ENCODE assay signal across 17 mouse cellular contexts in the genomic region with DNA sequence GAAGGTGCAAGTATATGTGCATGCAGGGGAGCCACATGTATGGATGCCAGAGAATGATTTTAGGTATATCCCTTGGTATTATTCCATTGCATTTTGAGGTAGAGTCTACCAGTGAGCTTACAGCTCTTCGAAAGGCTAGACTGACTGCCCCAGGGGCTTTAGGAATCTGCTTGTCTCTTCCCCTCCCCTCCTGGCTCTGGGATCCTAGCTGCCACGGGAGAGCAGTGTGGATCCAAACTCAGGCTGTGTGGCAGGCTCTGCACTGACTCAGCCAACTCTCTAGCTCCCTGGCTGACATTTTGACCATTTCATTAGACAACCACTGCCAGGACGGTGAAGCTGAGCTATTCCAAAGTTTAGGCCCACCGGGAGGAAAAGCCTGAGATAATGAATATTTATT. TPM values are rescaled to one million over a fixed set of nuclear protein-coding genes. Genes with fewer than 3 reads are reported as not detected.
DNase-seq lines count a peak whose midpoint lies in the region; TF ChIP-seq lines count a peak whose summit lies in the region.
"Had no signal": no experiment of that assay in that cellular context is flagged by ENCODE, and none has a peak within 500 bp of the region (broad histone marks: within the 10 kb centered on the region; RNA-seq: fewer than 3 reads in every experiment).

No protein-coding gene starts in this region.

- 67% methylated on average over 4 of the region's 4 CpGs for WGBS in heart, embryonic 10.5 days
- WGBS in kidney, adult 2 months = 39% methylated on average over 4 of the region's 4 CpGs

- TF ChIP-seq CTCF in kidney, adult 2 months (conservative IDR thresholded peaks at IDR 0.05; ENCODE audit: insufficient read depth, insufficient read length, low read depth, low read length) = no peak

- no peak overlapping the region for H3K4me3 ChIP-seq in heart, embryonic 10.5 days
- no peak overlapping the region for H3K4me3 ChIP-seq in kidney, adult 2 months (ENCODE audit: insufficient read depth, low read depth, low read length)
- H3K4me3 ChIP-seq: embryonic facial prominence, embryonic 15.5 days; forebrain, embryonic 15.5 days; heart, embryonic 15.5 days had no signal

- H3K36me3 ChIP-seq in heart, embryonic 10.5 days = no peaks in the 10 kb centered on the region
- H3K36me3 ChIP-seq in kidney, adult 2 months (ENCODE audit: control insufficient read depth, insufficient read depth, low read length) = no peaks in the 10 kb centered on the region
- H3K36me3 ChIP-seq: embryonic facial prominence, embryonic 15.5 days; forebrain, embryonic 15.5 days; heart, embryonic 15.5 days had no signal

- no peak for DNase-seq in heart, embryonic 10.5 days (ENCODE audit: low spot score)
- DNase-seq in heart, postnatal 4 days = no peak
- no peak for DNase-seq in kidney, adult 2 months
- no peak for DNase-seq in kidney, postnatal 14 days
- DNase-seq in 3T3-L1 (ENCODE audit: low read depth, low spot score) = peak; percentile 78
- DNase-seq in adipocyte (ENCODE audit: low spot score) = peak; percentile 55
- no peak for DNase-seq in left cerebral cortex, adult 11 months (ENCODE audit: low spot score)
- DNase-seq in adrenal gland, adult (ENCODE audit: inconsistent age in 2 of 2, low spot score in 1 of 2) = no peak
- DNase-seq: adrenal gland, postnatal 14 days; cerebellum, adult 2 months; cerebellum, postnatal 14 days; embryo, embryonic 11 days; gastrocnemius, postnatal 10 days had no signal

- no peaks in the 10 kb centered on the region for H3K9me3 ChIP-seq in heart, embryonic 10.5 days
- H3K9me3 ChIP-seq: embryonic facial prominence, embryonic 15.5 days; forebrain, embryonic 15.5 days; heart, embryonic 15.5 days had no signal

- H3K4me1 ChIP-seq in heart, embryonic 10.5 days = 0 out of 2 replicates have a peak, but pooled peaks cover 6% of the 10 kb centered on the region
- peaks cover 26% of the 10 kb centered on the region for H3K4me1 ChIP-seq in kidney, adult 2 months (ENCODE audit: control insufficient read depth, insufficient read depth, low read length)
- H3K4me1 ChIP-seq: embryonic facial prominence, embryonic 15.5 days; forebrain, embryonic 15.5 days had no signal

- no peaks in the 10 kb centered on the region for H3K27me3 ChIP-seq in heart, embryonic 10.5 days (ENCODE audit: insufficient read depth, poor library complexity, severe bottlenecking)
- no peaks in the 10 kb centered on the region for H3K27me3 ChIP-seq in kidney, adult 2 months (replicated peaks; ENCODE audit: control insufficient read depth, insufficient read depth, low read length)
- H3K27me3 ChIP-seq: embryonic facial prominence, embryonic 15.5 days; forebrain, embryonic 15.5 days; heart, embryonic 15.5 days had no signal

- H3K27ac ChIP-seq in heart, embryonic 10.5 days = 0 out of 2 replicates have a peak overlapping the region, but pooled peaks have one; percentile 47
- H3K27ac ChIP-seq in kidney, adult 2 months (ENCODE audit: insufficient read depth, low read depth, low read length) = peak overlapping the region; percentile 51; the same call in 1 of the 2 replicates
- H3K27ac ChIP-seq: embryonic facial prominence, embryonic 15.5 days; forebrain, embryonic 15.5 days; heart, embryonic 15.5 days; hindbrain, embryonic 14.5 days had no signal

- TF ChIP-seq POLR2A in kidney, adult 2 months (IDR thresholded peaks at IDR 0.05; ENCODE audit: low read depth, low read length) = no peak

RNA-seq across cellular contexts. Expression of gene Igfbp7, which starts 32.3 kb away (rescaled TPM):
- polyA plus RNA-seq in heart, embryonic 10.5 days (2016; fragmentation: Nextera tagmentation; extraction: Ambion mirVana) = 16.6 and 25.7 TPM in 2 replicates
- 100 to 1,000 TPM; 210 to 250 TPM for total RNA-seq in heart, postnatal 4 days (2021)
- polyA plus RNA-seq in kidney, adult 2 months (2012; rRNA removed) = 4,855 and 6,899 TPM in 2 replicates

Comparison
In these comparisons a context has a peak if more than half of its experiments do, and no peak if none do; other contexts are left out.
1. DNase-seq: peak in 3T3-L1 (single experiment) and adipocyte (single experiment); none in heart, embryonic 10.5 days (single experiment), heart, postnatal 4 days (single experiment), kidney, adult 2 months (single experiment), kidney, postnatal 14 days (single experiment), left cerebral cortex, adult 11 months (single experiment) and adrenal gland, adult (0 of 2).
2. RNA of gene Igfbp7, which starts 32.3 kb away (polyA plus RNA-seq): 4,855 to 6,899 TPM in kidney, adult 2 months; 16.6 to 25.7 TPM in heart, embryonic 10.5 days; every median in the first group is over 100 times any median in the second.